Mouse (Mus musculus) neural tube, postnatal 0 days (tissue): ENCODE data around the gene Vmn2r63. TPM values are rescaled to one million over a fixed set of nuclear protein-coding genes. Genes with fewer than 3 reads are reported as not detected.

ENCODE experiments used
- microRNA-seq: library from miRNA; unstranded; fragments of <30 nt; microRNA quantifications from one replicate; pipeline ENCODE4, GENCODE M21; 2016
- polyA plus RNA-seq: library from polyadenylated mRNA; unstranded; fragments of >200 nt; fragmentation: Nextera tagmentation; extraction: Ambion mirVana; gene quantifications from 2 replicates; pipeline ENCODE4 v1.2.1, GENCODE M21; 2015

The Vmn2r63 gene
- polyA plus RNA-seq = not detected in 2 replicates

DNA sequence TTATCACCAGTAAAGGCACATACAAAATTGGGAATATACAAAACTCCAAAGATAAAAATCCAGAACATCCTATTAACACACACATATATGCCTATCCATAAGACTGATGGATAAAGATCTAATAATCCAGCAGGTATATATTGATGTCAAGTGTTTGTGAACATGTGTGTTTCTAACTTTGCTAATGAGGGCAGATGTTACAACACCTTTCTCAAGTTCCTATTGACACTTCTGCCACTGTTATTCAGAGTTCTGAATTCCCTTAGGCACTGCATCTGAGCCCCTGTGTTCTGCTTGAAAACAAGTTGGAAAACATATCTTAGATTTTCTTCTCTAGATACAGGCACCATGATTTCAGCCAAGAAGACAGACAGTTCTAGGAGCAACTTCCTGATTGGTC is at the start of gene Vmn2r63:
TSS of gene Vmn2r63 (minus strand) at position 101 of the 400 bp plus-strand sequence.

DNA sequence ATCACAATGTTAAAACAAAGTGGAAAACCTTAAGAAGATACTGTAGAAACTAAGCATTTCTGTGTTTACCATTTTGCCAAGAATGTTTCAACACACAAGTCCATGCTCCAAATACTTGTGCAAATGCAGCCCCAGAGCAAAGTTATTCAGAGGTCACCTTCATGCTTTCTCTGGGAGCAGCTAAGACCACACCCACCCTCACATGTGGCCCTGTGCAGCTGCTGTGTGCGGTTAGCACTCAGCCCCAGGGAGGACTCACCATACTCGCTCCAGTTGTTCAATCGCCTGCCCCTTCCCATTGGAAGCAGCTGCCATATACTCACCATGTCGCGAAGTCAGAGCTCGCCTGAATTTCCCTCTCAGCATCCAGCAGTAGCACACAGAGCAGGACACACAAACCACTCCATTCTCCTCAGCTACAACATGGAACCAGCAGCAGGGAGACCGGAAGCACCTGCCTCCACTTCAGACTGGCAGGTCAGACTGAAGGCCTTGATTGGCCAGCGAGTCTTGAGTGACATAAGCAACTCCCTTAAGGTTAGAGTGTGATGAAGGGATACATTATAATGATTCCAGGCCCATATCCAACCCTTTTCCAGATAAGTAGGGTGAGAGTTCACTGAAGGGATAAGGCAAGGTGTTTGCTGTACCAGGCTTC is 66.7 kb downstream of the Vmn2r63 start, which contains the start of gene Gm2381:
TSS of gene Gm2381 (minus strand) at position 434 of the 658 bp plus-strand sequence.

Small RNA genes within 50 kb of the gene (microRNA-seq; reads per million reads assigned to microRNA genes)
- not detected for gene Gm23256

Other genes with a start within 250 kb of the Vmn2r63 start
- 4.4 and 4.8 TPM in 2 replicates for gene Zfp975, start 241.1 kb downstream of the Vmn2r63 start, polyA plus RNA-seq
- not detected in 2 replicates for gene Gm17067, start 206.8 kb downstream of the Vmn2r63 start, polyA plus RNA-seq
- not detected in 2 replicates for gene Vmn2r62, start 140.3 kb downstream of the Vmn2r63 start, polyA plus RNA-seq
- not detected in 2 replicates for gene Gm2381, start 66.6 kb downstream of the Vmn2r63 start, polyA plus RNA-seq
- gene Gm9268, start 84.9 kb upstream of the Vmn2r63 start, polyA plus RNA-seq = not detected in 2 replicates
- gene Zfp936, start 180.4 kb upstream of the Vmn2r63 start, polyA plus RNA-seq = not detected in 2 replicates